In genomic region chr19:6921647-6922567, GRCm38 (mm10) we compare ENCODE assay signal across 8 mouse cellular contexts. TPM values are rescaled to one million over a fixed set of nuclear protein-coding genes. Genes with fewer than 3 reads are reported as not detected.
A peak's percentile ranks its signal among the peaks of the same experiment; 100 is the strongest.
DNase-seq lines count a peak whose midpoint lies in the region; ATAC-seq and TF ChIP-seq lines count a peak whose summit lies in the region.

Gene Esrra, minus strand, starts transcription at chr19:6921813.

- TF ChIP-seq POLR2A in CH12.LX (IDR thresholded peaks at IDR 0.05; ENCODE audit: low read depth, low read length): peak; percentile 64

- H3K79me2 ChIP-seq in CH12.LX (replicated peaks; ENCODE audit: control insufficient read depth, extremely low read depth, insufficient read depth, poor library complexity, severe bottlenecking): 0 out of 2 replicates have a peak, but pooled peaks cover 3% of the 10 kb centered on the region

- WGBS in forebrain, embryonic 11.5 days: 1% methylated on average over 47 of the region's 66 CpGs
- whole genome bisulfite sequencing in heart, embryonic 16.5 days: under 1% methylated on average over 66 of the region's 66 CpGs
- WGBS in liver, embryonic 15.5 days (ENCODE audit: insufficient replicate concordance): under 1% methylated on average over 61 of the region's 66 CpGs
- WGBS in neural tube, embryonic 12.5 days: 1% methylated on average over 65 of the region's 66 CpGs

- in situ Hi-C loops in CH12.LX (cut with MboI; ENCODE audit: low pct_ligation_motif_present, low pct_unique_long_range_greater_than_20kb, low sequenced_read_pairs): loop anchor here (5.0 kb wide), 1 partner anchor 50 kb away; no protein-coding TSS in a partner anchor

- peak; percentile 100 for DNase-seq in CH12.LX (ENCODE audit: extremely low read depth)
- peak; percentile 100 for DNase-seq in c-Kit-positive CD71-positive TER-119-negative erythroid progenitor cells, embryonic 14.5 days (ENCODE audit: low read depth)
- peak; percentile 100 for DNase-seq in forebrain, embryonic 11.5 days (ENCODE audit: low spot score)
- peak; percentile 100 for DNase-seq in kidney, postnatal 36 days
- DNase-seq in telencephalon, adult 2 months (ENCODE audit: low read depth, low spot score): peak; percentile 99

- peak within 1 kb of the TSS; percentile 21; the same call in 1 of the 2 replicates for H3K27ac ChIP-seq in CH12.LX (ENCODE audit: insufficient read depth, low read depth)
- peak within 1 kb of the TSS; percentile 72 for H3K27ac ChIP-seq in forebrain, embryonic 11.5 days (ENCODE audit: low read depth, low read length)
- peak within 1 kb of the TSS; percentile 96 for H3K27ac ChIP-seq in heart, embryonic 16.5 days (ENCODE audit: low read length)
- H3K27ac ChIP-seq in liver, embryonic 15.5 days (replicated peaks): peak within 1 kb of the TSS; percentile 88
- peak within 1 kb of the TSS; percentile 82 for H3K27ac ChIP-seq in neural tube, embryonic 12.5 days

- TF ChIP-seq RAD21 in CH12.LX (IDR thresholded peaks at IDR 0.05; ENCODE audit: low read depth, low read length): no peak

- peaks cover 3% of the 10 kb centered on the region for H3K27me3 ChIP-seq in CH12.LX (replicated peaks)
- H3K27me3 ChIP-seq in forebrain, embryonic 11.5 days (ENCODE audit: control insufficient read depth, insufficient read depth, low read length): peaks cover 42% of the 10 kb centered on the region
- peaks cover 19% of the 10 kb centered on the region for H3K27me3 ChIP-seq in heart, embryonic 16.5 days (ENCODE audit: control insufficient read depth, insufficient read depth, low read length)
- peaks cover 44% of the 10 kb centered on the region for H3K27me3 ChIP-seq in liver, embryonic 15.5 days
- H3K27me3 ChIP-seq in neural tube, embryonic 12.5 days (replicated peaks): peaks cover 45% of the 10 kb centered on the region

- peak; percentile 94 for ATAC-seq in forebrain, embryonic 11.5 days (replicated peaks; ENCODE audit: low FRiP score)
- ATAC-seq in heart, embryonic 16.5 days (replicated peaks; ENCODE audit: extremely low read depth, insufficient read depth, low FRiP score): peak; percentile 93
- peak; percentile 92 for ATAC-seq in liver, embryonic 15.5 days (ENCODE audit: insufficient read depth)
- peak; percentile 93 for ATAC-seq in neural tube, embryonic 12.5 days (ENCODE audit: low FRiP score, low read depth)

- H3K4me2 ChIP-seq in CH12.LX (ENCODE audit: insufficient read depth, low read depth, poor library complexity, severe bottlenecking): peak within 1 kb of the TSS; percentile 92
- H3K4me2 ChIP-seq in forebrain, embryonic 11.5 days (ENCODE audit: low read depth, low read length, severe bottlenecking): peak within 1 kb of the TSS; percentile 64
- peak within 1 kb of the TSS; percentile 86 for H3K4me2 ChIP-seq in heart, embryonic 16.5 days (ENCODE audit: low read depth, low read length)
- H3K4me2 ChIP-seq in liver, embryonic 15.5 days: peak within 1 kb of the TSS; percentile 100
- H3K4me2 ChIP-seq in neural tube, embryonic 12.5 days (replicated peaks): peak within 1 kb of the TSS; percentile 96

- no peak for TF ChIP-seq CTCF in CH12.LX (conservative IDR thresholded peaks at IDR 0.05 in 1 of 2, IDR thresholded peaks at IDR 0.05 in 1 of 2; ENCODE audit: low read depth in 2 of 2, low read length in 2 of 2)

- H3K9me3 ChIP-seq in CH12.LX (replicated peaks; ENCODE audit: low read length): no peaks in the 10 kb centered on the region
- H3K9me3 ChIP-seq in forebrain, embryonic 11.5 days (ENCODE audit: control insufficient read depth, low read length): no peaks in the 10 kb centered on the region
- H3K9me3 ChIP-seq in heart, embryonic 16.5 days (replicated peaks; ENCODE audit: control insufficient read depth, low read length): no peaks in the 10 kb centered on the region
- H3K9me3 ChIP-seq in liver, embryonic 15.5 days (replicated peaks): no peaks in the 10 kb centered on the region
- H3K9me3 ChIP-seq in neural tube, embryonic 12.5 days: no peaks in the 10 kb centered on the region

- H3K36me3 ChIP-seq in CH12.LX (replicated peaks in 1 of 2; ENCODE audit: control insufficient read depth in 1 of 2, insufficient read depth in 1 of 2, low read length in 1 of 2): peaks cover 0 to 25% of the 10 kb centered on the region in 2 experiments
- no peaks in the 10 kb centered on the region for H3K36me3 ChIP-seq in forebrain, embryonic 11.5 days (ENCODE audit: control insufficient read depth, insufficient read depth, low read length)
- peaks cover 9% of the 10 kb centered on the region; the same call in 1 of the 2 replicates for H3K36me3 ChIP-seq in heart, embryonic 16.5 days (ENCODE audit: control insufficient read depth, insufficient read depth)
- no peaks in the 10 kb centered on the region for H3K36me3 ChIP-seq in liver, embryonic 15.5 days (replicated peaks)
- H3K36me3 ChIP-seq in neural tube, embryonic 12.5 days: no peaks in the 10 kb centered on the region

- H3K4me1 ChIP-seq in CH12.LX (ENCODE audit: control insufficient read depth in 1 of 2, insufficient read depth in 2 of 2): peaks cover 11 to 32% of the 10 kb centered on the region in 2 experiments
- H3K4me1 ChIP-seq in forebrain, embryonic 11.5 days (replicated peaks; ENCODE audit: control insufficient read depth, insufficient read depth, low read length): peaks cover 18% of the 10 kb centered on the region; the same call in 1 of the 2 replicates
- peaks cover 33% of the 10 kb centered on the region for H3K4me1 ChIP-seq in heart, embryonic 16.5 days (ENCODE audit: control insufficient read depth, insufficient read depth, low read length)
- H3K4me1 ChIP-seq in liver, embryonic 15.5 days (replicated peaks): peaks cover 62% of the 10 kb centered on the region
- H3K4me1 ChIP-seq in neural tube, embryonic 12.5 days: peaks cover 24% of the 10 kb centered on the region

- no peak for TF ChIP-seq EP300 in CH12.LX (IDR thresholded peaks at IDR 0.05; ENCODE audit: low read length)

- H3K4me3 ChIP-seq in CH12.LX (replicated peaks in 1 of 3; ENCODE audit: low read depth in 2 of 3, low read length in 2 of 3, poor library complexity in 1 of 3): peak within 1 kb of the TSS; percentile 74 to 90 (median 78)
- H3K4me3 ChIP-seq in forebrain, embryonic 11.5 days (ENCODE audit: low read depth, low read length): peak within 1 kb of the TSS; percentile 86
- peak within 1 kb of the TSS; percentile 63 for H3K4me3 ChIP-seq in heart, embryonic 16.5 days (ENCODE audit: low read length)
- H3K4me3 ChIP-seq in liver, embryonic 15.5 days (replicated peaks): peak within 1 kb of the TSS; percentile 84
- peak within 1 kb of the TSS; percentile 91 for H3K4me3 ChIP-seq in neural tube, embryonic 12.5 days

- dilution Hi-C loops in CH12.LX (cut with MboI; ENCODE audit: extremely low pct_ligation_motif_present, extremely low pct_unique_long_range_greater_than_20kb, low sequenced_read_pairs): no loop called here

- H3K9ac ChIP-seq in CH12.LX (ENCODE audit: insufficient read depth, low read depth): peak within 1 kb of the TSS; percentile 81
- H3K9ac ChIP-seq in forebrain, embryonic 11.5 days (ENCODE audit: low read length): peak within 1 kb of the TSS; percentile 86
- H3K9ac ChIP-seq in heart, embryonic 16.5 days (ENCODE audit: low read length): peak within 1 kb of the TSS; percentile 94
- peak within 1 kb of the TSS; percentile 86 for H3K9ac ChIP-seq in liver, embryonic 15.5 days
- H3K9ac ChIP-seq in neural tube, embryonic 12.5 days: peak within 1 kb of the TSS; percentile 91

TF ChIP-seq in CH12.LX, 34 proteins besides CTCF, POLR2A, EP300 and RAD21 (continues in another document):
- TF ChIP-seq SIN3A (IDR thresholded peaks at IDR 0.05; ENCODE audit: low read length) (peak; percentile 95), JUND (conservative IDR thresholded peaks at IDR 0.05; ENCODE audit: low read depth, low read length) (no peak), KAT2A (IDR thresholded peaks at IDR 0.05; ENCODE audit: insufficient replicate concordance, low read length) (0 out of 2 replicates have a peak, but pooled peaks have one; percentile 34), MYC (IDR thresholded peaks at IDR 0.05; ENCODE audit: low read depth, low read length) (peak; percentile 89), POLR2AphosphoS2 (IDR thresholded peaks at IDR 0.05; ENCODE audit: low read depth, low read length) (no peak), JUN (IDR thresholded peaks at IDR 0.05; ENCODE audit: insufficient read depth, low read depth, low read length) (no peak), IRF4 (IDR thresholded peaks at IDR 0.05; ENCODE audit: low read depth, low read length) (no peak), ELF1 (IDR thresholded peaks at IDR 0.05; ENCODE audit: low read depth, low read length) (peak; percentile 83), PAX5 (IDR thresholded peaks at IDR 0.05; ENCODE audit: low read length) (no peak), MEF2A (IDR thresholded peaks at IDR 0.05; ENCODE audit: borderline replicate concordance, low read depth, low read length) (no peak), E2F4 (IDR thresholded peaks at IDR 0.05; ENCODE audit: insufficient replicate concordance, low read depth, low read length) (no peak), BHLHE40 (IDR thresholded peaks at IDR 0.05; ENCODE audit: low read depth, low read length) (peak; percentile 91), ZMIZ1 (IDR thresholded peaks at IDR 0.05; ENCODE audit: low read depth, low read length) (no peak), HCFC1 (IDR thresholded peaks at IDR 0.05; ENCODE audit: low read depth, low read length) (peak; percentile 10; the same call in 1 of the 2 replicates), GABPA (IDR thresholded peaks at IDR 0.05; ENCODE audit: insufficient replicate concordance, low read depth, low read length) (no peak), MAZ (IDR thresholded peaks at IDR 0.05; ENCODE audit: low read depth, low read length) (peak; percentile 92), CHD2 (IDR thresholded peaks at IDR 0.05; ENCODE audit: low read length) (no peak), USF1 (IDR thresholded peaks at IDR 0.05; ENCODE audit: low read depth, low read length) (peak; percentile 32; the same call in 1 of the 2 replicates), ETS1 (conservative IDR thresholded peaks at IDR 0.05; ENCODE audit: low read depth, low read length) (peak; percentile 49), TCF12 (IDR thresholded peaks at IDR 0.05; ENCODE audit: low read depth, low read length) (0 out of 2 replicates have a peak, but pooled peaks have one; percentile 29), NELFE (IDR thresholded peaks at IDR 0.05; ENCODE audit: low read depth, low read length) (no peak; the same call in 1 of the 2 replicates), CHD1 (IDR thresholded peaks at IDR 0.05; ENCODE audit: low read depth, low read length) (no peak)

RNA-seq across cellular contexts. Expression of gene Esrra, which starts in this region (rescaled TPM):
- total RNA-seq in CH12.LX (2012; rRNA removed) (23.5 and 28.7 TPM in 2 replicates), CH12.LX (2014; rRNA removed) (13.4 and 13.6 TPM in 2 replicates)
- 15.6 and 17.7 TPM in 2 replicates for polyA plus RNA-seq in CH12.LX (2012; ENCODE audit: insufficient read length, low read depth)
- 5.4 TPM in 2 replicates for polyA plus RNA-seq in forebrain, embryonic 11.5 days (2014; fragmentation: Nextera tagmentation; extraction: Ambion mirVana)
- polyA plus RNA-seq in heart, embryonic 16.5 days (2015; fragmentation: Nextera tagmentation; extraction: Ambion mirVana): 43.4 and 48.2 TPM in 2 replicates
- 3.8 and 4.9 TPM in 2 replicates for polyA plus RNA-seq in liver, embryonic 15.5 days (2015; fragmentation: Nextera tagmentation; extraction: Ambion mirVana)
- 17.5 and 20.4 TPM in 2 replicates for polyA plus RNA-seq in neural tube, embryonic 12.5 days (2016; fragmentation: Nextera tagmentation; extraction: Ambion mirVana)

Comparison
In these comparisons a context has a peak if more than half of its experiments do, and no peak if none do; other contexts are left out.
1. Peak in every context shown above with its lines: DNase-seq, ATAC-seq, H3K4me3 ChIP-seq and H3K27ac ChIP-seq.
2. H3K27ac ChIP-seq: peak in every context shown above with its lines; median percentile 96 in heart, embryonic 16.5 days; 88 in liver, embryonic 15.5 days; 82 in neural tube, embryonic 12.5 days; 72 in forebrain, embryonic 11.5 days; 21 in CH12.LX.